Mouse (Mus musculus) liver, embryonic 11.5 days (tissue): ENCODE data around the gene Lyst. TPM values are rescaled to one million over a fixed set of nuclear protein-coding genes. Genes with fewer than 3 reads are reported as not detected.
A peak's percentile ranks its signal among the peaks of the same experiment; 100 is the strongest.

ENCODE experiments used
- ATAC-seq: fragments of 200-750 bp; cut with Nextera tagmentation; replicated peaks from 2 replicates; pipeline ENCODE4 v1.8.0; 2017; ENCODE audit warnings: moderate number of reproducible peaks, mild to moderate bottlenecking, moderate TSS enrichment, moderate library complexity; ENCODE audit not compliant: low FRiP score
- DNase-seq: peaks from one replicate; pipeline ENCODE4 v3.0.0-alpha.2; 2017; ENCODE audit warnings: low spot score
- H3K27ac ChIP-seq: fragments of 300-500 bp; sonication (generic); 2 replicates; pipeline ENCODE4 v1.5.1; 2014; ENCODE audit warnings: mild to moderate bottlenecking, low read depth, low read length, control low read depth
- H3K27me3 ChIP-seq: fragments of 300-500 bp; sonication (generic); replicated peaks from 2 replicates; pipeline ENCODE4 v1.6.1; 2014; ENCODE audit warnings: low read length, mixed read lengths; ENCODE audit not compliant: control insufficient read depth, insufficient read depth
- H3K36me3 ChIP-seq: fragments of 300-500 bp; sonication (generic); 2 replicates; pipeline ENCODE4 v1.6.1; 2014; ENCODE audit warnings: mild to moderate bottlenecking, low read length, moderate library complexity, mixed read lengths; ENCODE audit not compliant: control insufficient read depth, insufficient read depth
- H3K4me1 ChIP-seq: fragments of 300-500 bp; sonication (generic); replicated peaks from 2 replicates; pipeline ENCODE4 v1.6.1; 2014; ENCODE audit warnings: low read length, mixed read lengths; ENCODE audit not compliant: control insufficient read depth, insufficient read depth
- H3K4me2 ChIP-seq: fragments of 300-500 bp; sonication (generic); 2 replicates; pipeline ENCODE4 v1.6.1; 2014; ENCODE audit warnings: mild to moderate bottlenecking, control low read depth, moderate library complexity
- H3K4me3 ChIP-seq: fragments of 300-500 bp; sonication (generic); 2 replicates; pipeline ENCODE4 v1.5.1; 2014; ENCODE audit warnings: low read depth, low read length, control low read depth
- H3K9ac ChIP-seq: fragments of 300-500 bp; sonication (generic); 2 replicates; pipeline ENCODE4 v1.6.1; 2014; ENCODE audit warnings: low read depth, low read length, control low read depth
- H3K9me3 ChIP-seq: fragments of 300-500 bp; sonication (generic); 2 replicates; pipeline ENCODE4 v1.6.1; 2016; ENCODE audit warnings: low read length, inconsistent platforms, mixed read lengths; ENCODE audit not compliant: control insufficient read depth
- WGBS: fragments of 180-500 bp; shearing (Covaris S2); extraction: QIAGEN DNeasy Blood & Tissue Kit; methylation state at CpG from one replicate; pipeline ENCODE4 v1.1.7; 2014; 5-methylcytosine and 5-hydroxymethylcytosine counted together
- polyA plus RNA-seq: library from polyadenylated mRNA; unstranded; fragments of >200 nt; fragmentation: Nextera tagmentation; extraction: Ambion mirVana; gene quantifications from 2 replicates; pipeline ENCODE4 v1.2.1, GENCODE M21; 2014

Gene Lyst
- polyA plus RNA-seq, 1 experiment from 2014 or later: 1.8 TPM

DNA sequence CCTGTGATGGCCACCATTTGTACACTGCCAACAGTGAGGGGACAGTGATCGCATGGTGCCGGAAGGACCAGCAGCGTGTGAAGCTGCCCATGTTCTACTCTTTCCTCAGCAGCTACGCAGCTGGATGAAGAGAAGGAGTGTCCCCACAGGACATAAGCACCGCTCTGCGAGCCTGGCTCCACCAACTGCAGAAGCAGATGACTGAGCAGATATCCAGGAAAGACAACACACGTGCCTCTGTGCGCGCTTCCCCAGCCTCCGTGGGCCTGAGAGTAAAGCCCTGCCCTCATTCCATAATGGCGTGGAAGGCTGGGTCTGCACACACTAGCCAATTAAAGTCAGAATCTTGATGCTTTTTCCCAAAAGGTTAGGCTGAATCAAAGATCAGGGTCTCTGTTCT is 186.9 kb downstream of the Lyst start:
- WGBS: 85% methylated on average over 11 of the region's 11 CpGs
- DNase-seq: no peak

DNA sequence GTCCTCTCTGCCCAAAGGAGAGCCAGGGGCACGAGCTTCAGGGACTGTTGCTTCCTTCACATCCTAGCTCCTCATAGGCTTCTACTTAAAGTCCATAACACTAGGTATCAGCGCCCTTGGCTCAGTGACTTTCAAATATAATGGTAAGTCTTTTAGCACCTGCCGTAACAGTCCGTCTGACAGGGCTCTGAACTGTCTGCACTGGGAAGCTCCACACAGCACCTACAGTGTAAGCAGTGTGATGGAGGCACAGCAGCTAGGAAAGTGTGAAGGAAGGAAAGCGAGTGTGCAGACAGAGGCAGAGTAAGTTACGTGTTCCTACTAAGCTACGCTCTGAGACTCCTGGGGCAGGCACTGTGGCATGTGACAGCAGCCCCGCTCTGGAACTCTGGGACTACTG is 187.5 kb downstream of the Lyst start:
- H3K27ac ChIP-seq: no peak overlapping the region
- no peak overlapping the region for H3K4me2 ChIP-seq
- 89% methylated on average over 8 of the region's 8 CpGs for WGBS
- H3K4me3 ChIP-seq: no peak overlapping the region
- H3K36me3 ChIP-seq: no peaks in the 10 kb centered on the region
- no peaks in the 10 kb centered on the region for H3K4me1 ChIP-seq
- peaks cover 4% of the 10 kb centered on the region for H3K27me3 ChIP-seq
- H3K9ac ChIP-seq: no peak overlapping the region
- no peak for DNase-seq
- no peak for ATAC-seq
- no peaks in the 10 kb centered on the region for H3K9me3 ChIP-seq

More for the DNA sequence above, 186.9 kb downstream of the Lyst start:
- Histone ChIP-seq H3K4me2 (no peak overlapping the region), H3K27ac (no peak overlapping the region), H3K4me3 (no peak overlapping the region), H3K9ac (no peak overlapping the region), H3K27me3 (0 out of 2 replicates have a peak, but pooled peaks cover under 1% of the 10 kb centered on the region), H3K4me1 (no peaks in the 10 kb centered on the region), H3K9me3 (no peaks in the 10 kb centered on the region), H3K36me3 (no peaks in the 10 kb centered on the region)
- ATAC-seq: no peak

GRCm38 (mm10) chr13:13778837-13779458 is 188.8 kb downstream of the Lyst start:
- Histone ChIP-seq H3K27ac (no peak overlapping the region), H3K9me3 (no peaks in the 10 kb centered on the region), H3K36me3 (no peaks in the 10 kb centered on the region), H3K4me1 (peaks cover 4% of the 10 kb centered on the region; the same call in 1 of the 2 replicates), H3K4me2 (no peak overlapping the region), H3K9ac (no peak overlapping the region), H3K27me3 (peaks cover 16% of the 10 kb centered on the region), H3K4me3 (no peak overlapping the region)
- DNase-seq (no peak), ATAC-seq (peak; percentile 54; the same call in 1 of the 2 replicates)
- WGBS: 73% methylated on average over 1 of the region's 1 CpGs

- no peaks in the 10 kb centered on the region for H3K36me3 ChIP-seq
- H3K9ac ChIP-seq: no peak overlapping the region
- DNase-seq (no peak), ATAC-seq (no peak)
- H3K4me2 ChIP-seq: no peak overlapping the region
- peaks cover 7% of the 10 kb centered on the region; the same call in 1 of the 2 replicates for H3K4me1 ChIP-seq
- no peaks in the 10 kb centered on the region for H3K9me3 ChIP-seq
- H3K4me3 ChIP-seq: no peak overlapping the region
- H3K27ac ChIP-seq: no peak overlapping the region
- peaks cover 30% of the 10 kb centered on the region for H3K27me3 ChIP-seq
- WGBS: 64% methylated on average over 3 of the region's 3 CpGs
Observed at GRCm38 (mm10) chr13:13780271-13780670, 190.1 kb downstream of the Lyst start.

DNA sequence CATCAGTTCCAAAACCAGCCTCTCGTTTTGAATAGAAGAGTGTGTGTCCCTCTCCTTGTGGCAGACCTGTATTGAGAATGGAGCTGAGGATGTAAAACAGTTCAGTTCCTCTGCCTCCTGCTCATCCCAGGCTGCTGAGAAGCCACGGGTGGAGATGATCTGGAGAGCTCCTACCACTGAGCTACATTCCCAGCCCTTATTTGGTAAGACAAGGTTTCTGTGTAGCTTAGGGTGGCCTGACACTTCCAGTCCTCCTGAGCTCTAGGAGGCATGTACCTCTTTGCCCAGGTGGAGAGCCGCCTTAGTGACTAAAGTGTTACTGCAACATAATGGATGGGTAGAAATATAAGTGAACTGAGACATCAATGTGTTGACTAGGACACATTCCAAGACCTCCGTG is 190.8 kb downstream of the Lyst start:
- DNase-seq: no peak
- 69% methylated on average over 4 of the region's 4 CpGs for WGBS
- H3K9ac ChIP-seq: no peak overlapping the region

GRCm38 (mm10) chr13:13783296-13783695 is 193.1 kb downstream of the Lyst start:
- no peak overlapping the region for H3K4me3 ChIP-seq
- no peak overlapping the region for H3K27ac ChIP-seq
- H3K27me3 ChIP-seq: peaks cover 42% of the 10 kb centered on the region
- WGBS: 45% methylated on average over 7 of the region's 7 CpGs
- ATAC-seq (no peak), DNase-seq (no peak)
- no peaks in the 10 kb centered on the region for H3K9me3 ChIP-seq
- H3K36me3 ChIP-seq: no peaks in the 10 kb centered on the region
- peaks cover 9% of the 10 kb centered on the region; the same call in 1 of the 2 replicates for H3K4me1 ChIP-seq
- H3K9ac ChIP-seq: no peak overlapping the region
- no peak overlapping the region; the same call in 1 of the 2 replicates for H3K4me2 ChIP-seq

More for the DNA sequence above, 190.8 kb downstream of the Lyst start:
- Histone ChIP-seq H3K36me3 (no peaks in the 10 kb centered on the region), H3K4me1 (peaks cover 9% of the 10 kb centered on the region; the same call in 1 of the 2 replicates), H3K4me2 (no peak overlapping the region), H3K27me3 (peaks cover 37% of the 10 kb centered on the region), H3K27ac (no peak overlapping the region), H3K4me3 (no peak overlapping the region), H3K9me3 (no peaks in the 10 kb centered on the region)
- no peak for ATAC-seq

DNA sequence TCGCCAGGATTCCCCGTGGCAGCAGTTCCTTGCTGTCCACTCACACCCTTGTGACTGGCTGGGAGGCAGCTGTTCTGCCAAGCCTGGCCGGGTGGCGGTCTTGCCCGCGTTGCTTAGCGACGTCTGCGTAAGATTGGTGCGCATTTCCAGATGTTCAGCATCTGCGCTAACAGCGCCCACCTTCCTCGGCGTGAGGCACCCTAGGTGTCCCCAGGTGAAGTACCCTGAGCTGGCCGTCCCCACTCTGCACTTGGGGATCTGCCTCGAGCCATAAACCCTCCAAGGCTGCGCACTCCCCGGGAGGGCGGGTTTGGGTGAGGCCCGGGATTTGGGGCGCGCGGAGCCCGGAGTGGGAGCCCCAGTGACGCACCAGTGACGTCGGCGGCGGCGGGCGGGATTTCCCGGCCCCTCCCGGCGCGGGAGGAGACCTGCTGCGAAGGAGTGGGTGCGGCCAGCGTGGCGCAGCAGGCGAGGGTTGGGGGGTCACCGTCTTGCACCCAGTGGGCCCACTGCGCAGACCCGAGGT is 193.8 kb downstream of the Lyst start, which contains the start of gene Gng4:
TSS of gene Gng4 (plus strand) at position 166 of the 526 bp plus-strand sequence.
- no peak within 1 kb of the TSS for H3K27ac ChIP-seq
- H3K4me2 ChIP-seq: peak within 1 kb of the TSS; percentile 92
- H3K4me3 ChIP-seq: peak within 1 kb of the TSS; percentile 57
- no peaks in the 10 kb centered on the region for H3K36me3 ChIP-seq
- WGBS: under 1% methylated on average over 43 of the region's 43 CpGs
- no peak within 1 kb of the TSS for H3K9ac ChIP-seq
- H3K27me3 ChIP-seq: peaks cover 42% of the 10 kb centered on the region
- H3K9me3 ChIP-seq: no peaks in the 10 kb centered on the region
- ATAC-seq (peak; percentile 29; the same call in 1 of the 2 replicates), DNase-seq (peak; percentile 38)
- H3K4me1 ChIP-seq: peaks cover 9% of the 10 kb centered on the region; the same call in 1 of the 2 replicates

DNA sequence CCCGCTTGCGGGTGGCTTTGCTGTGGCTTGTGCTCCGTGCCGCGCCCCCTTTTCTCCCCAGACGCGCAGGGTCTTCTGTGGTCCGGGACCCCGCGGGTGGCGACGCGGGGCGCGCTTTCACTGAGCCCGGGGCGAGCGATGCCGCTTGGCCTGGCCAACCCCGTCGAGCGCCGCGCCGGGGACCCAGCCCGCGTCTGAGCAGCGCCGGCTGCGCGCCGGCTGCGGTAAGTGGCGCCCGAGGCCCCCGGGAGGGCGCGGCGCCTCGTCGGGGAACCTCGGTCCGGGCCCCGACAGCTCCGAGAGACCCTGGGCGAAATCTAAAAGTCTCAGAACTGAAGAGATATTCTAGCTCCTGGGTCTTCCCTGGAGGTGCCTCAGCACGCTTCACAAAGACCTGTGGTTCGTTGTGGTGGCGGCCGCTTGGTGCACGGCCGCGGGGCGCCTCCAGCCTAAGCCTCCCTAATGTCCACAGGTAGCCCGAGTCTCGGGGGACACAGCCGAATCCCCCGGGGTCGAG is 194.3 kb downstream of the Lyst start:
- Histone ChIP-seq H3K4me3 (peak overlapping the region; percentile 57), H3K9me3 (no peaks in the 10 kb centered on the region), H3K4me1 (peaks cover 9% of the 10 kb centered on the region; the same call in 1 of the 2 replicates), H3K9ac (no peak overlapping the region), H3K36me3 (no peaks in the 10 kb centered on the region), H3K4me2 (peak overlapping the region; percentile 92), H3K27me3 (peaks cover 42% of the 10 kb centered on the region), H3K27ac (no peak overlapping the region)
- ATAC-seq (peak; percentile 36; the same call in 1 of the 2 replicates), DNase-seq (no peak)
- 1% methylated on average over 55 of the region's 59 CpGs for WGBS
